ENCODE assay signal across 18 mouse cellular contexts in genomic region chr6:98972404-98972803, GRCm38 (mm10).
A peak's percentile ranks its signal among the peaks of the same experiment; 100 is the strongest.
DNase-seq lines count a peak whose midpoint lies in the region; ATAC-seq and TF ChIP-seq lines count a peak whose summit lies in the region.
"Had no signal": no experiment of that assay in that cellular context is flagged by ENCODE, and none has a peak within 500 bp of the region (broad histone marks: within the 10 kb centered on the region; RNA-seq: fewer than 3 reads in every experiment).

No protein-coding gene starts in this region.

- H3K9me3 ChIP-seq in lung, embryonic 16.5 days (ENCODE audit: control insufficient read depth, low read length): no peaks in the 10 kb centered on the region
- no peaks in the 10 kb centered on the region for H3K9me3 ChIP-seq in lung, postnatal 0 days (ENCODE audit: low read length)
- H3K9me3 ChIP-seq in limb, embryonic 12.5 days: no peaks in the 10 kb centered on the region
- H3K9me3 ChIP-seq: hindbrain, embryonic 15.5 days had no signal

- DNase-seq in embryo, embryonic 10.5 days (ENCODE audit: low spot score): peak; percentile 47
- no peak for DNase-seq in embryo, embryonic 10 days (ENCODE audit: low spot score)
- no peak for DNase-seq in lung, postnatal 0 days (ENCODE audit: low spot score)
- no peak for DNase-seq in adrenal gland, postnatal 10 days
- no peak for DNase-seq in cerebellum, adult 9-11 months
- DNase-seq in spleen, postnatal 14 days (ENCODE audit: low spot score in 2 of 2): no peak
- DNase-seq: cerebellum, postnatal 14 days; gastrocnemius, postnatal 10 days; kidney, adult 11 months; kidney, postnatal 10 days; lung, adult 18-20 months had no signal

- WGBS in lung, embryonic 16.5 days: 43% methylated on average over 7 of the region's 7 CpGs
- 54% methylated on average over 7 of the region's 7 CpGs for WGBS in lung, postnatal 0 days
- 42% methylated on average over 7 of the region's 7 CpGs for WGBS in limb, embryonic 12.5 days

- TF ChIP-seq CTCF in lung, postnatal 0 days (IDR thresholded peaks at IDR 0.05): no peak

- peaks cover 13% of the 10 kb centered on the region for H3K4me1 ChIP-seq in lung, embryonic 16.5 days (replicated peaks; ENCODE audit: control insufficient read depth, insufficient read depth, low read length)
- H3K4me1 ChIP-seq in lung, postnatal 0 days (ENCODE audit: insufficient read depth, low read depth, low read length): no peaks in the 10 kb centered on the region; the same call in 1 of the 2 replicates
- H3K4me1 ChIP-seq in limb, embryonic 12.5 days (replicated peaks): peaks cover 21% of the 10 kb centered on the region

- H3K4me2 ChIP-seq in lung, embryonic 16.5 days (ENCODE audit: low read depth, low read length): no peak overlapping the region
- H3K4me2 ChIP-seq in lung, postnatal 0 days (replicated peaks; ENCODE audit: low read depth, low read length): no peak overlapping the region
- H3K4me2 ChIP-seq in limb, embryonic 12.5 days: no peak overlapping the region
- H3K4me2 ChIP-seq: hindbrain, embryonic 15.5 days had no signal

- no peak for ATAC-seq in lung, embryonic 16.5 days (ENCODE audit: low read depth)
- no peak for ATAC-seq in lung, postnatal 0 days
- ATAC-seq in limb, embryonic 12.5 days (ENCODE audit: insufficient number of reproducible peaks, insufficient read depth, low FRiP score, low TSS enrichment, low read depth): peak; percentile 59; the same call in 1 of the 2 replicates
- ATAC-seq: midbrain, embryonic 16.5 days had no signal

- H3K27ac ChIP-seq in lung, embryonic 16.5 days (ENCODE audit: low read length): peak overlapping the region; percentile 71
- H3K27ac ChIP-seq in lung, postnatal 0 days (ENCODE audit: low read length): no peak overlapping the region
- peak overlapping the region; percentile 83 for H3K27ac ChIP-seq in limb, embryonic 12.5 days
- H3K27ac ChIP-seq: hindbrain, embryonic 15.5 days; layer of hippocampus, adult 2 months; left cerebral cortex, adult 2 months had no signal

- no peak overlapping the region for H3K4me3 ChIP-seq in lung, embryonic 16.5 days (ENCODE audit: low read length)
- H3K4me3 ChIP-seq in lung, postnatal 0 days (ENCODE audit: low read depth, low read length): no peak overlapping the region
- H3K4me3 ChIP-seq in limb, embryonic 12.5 days (replicated peaks): no peak overlapping the region
- H3K4me3 ChIP-seq: erythroblast, embryonic 14.5 days; hindbrain, embryonic 15.5 days; layer of hippocampus, adult 2 months; left cerebral cortex, adult 2 months had no signal

- no peak for TF ChIP-seq EP300 in lung, postnatal 0 days (IDR thresholded peaks at IDR 0.05)

- H3K9ac ChIP-seq in lung, embryonic 16.5 days (ENCODE audit: low read length): no peak overlapping the region
- H3K9ac ChIP-seq in lung, postnatal 0 days (replicated peaks; ENCODE audit: low read depth): no peak overlapping the region
- H3K9ac ChIP-seq in limb, embryonic 12.5 days (replicated peaks): no peak overlapping the region
- H3K9ac ChIP-seq: hindbrain, embryonic 15.5 days had no signal

- H3K27me3 ChIP-seq in lung, embryonic 16.5 days (ENCODE audit: control insufficient read depth, insufficient read depth, low read depth, low read length): no peaks in the 10 kb centered on the region
- no peaks in the 10 kb centered on the region for H3K27me3 ChIP-seq in lung, postnatal 0 days (replicated peaks; ENCODE audit: insufficient read depth, low read length)
- H3K27me3 ChIP-seq in limb, embryonic 12.5 days: 0 out of 2 replicates have a peak, but pooled peaks cover 6% of the 10 kb centered on the region
- H3K27me3 ChIP-seq: hindbrain, embryonic 15.5 days had no signal

- peaks cover 20% of the 10 kb centered on the region for H3K36me3 ChIP-seq in lung, embryonic 16.5 days (ENCODE audit: control insufficient read depth, insufficient read depth, low read length)
- H3K36me3 ChIP-seq in lung, postnatal 0 days (ENCODE audit: insufficient read depth, low read length): peaks cover 11% of the 10 kb centered on the region; the same call in 1 of the 2 replicates
- peaks cover 23% of the 10 kb centered on the region for H3K36me3 ChIP-seq in limb, embryonic 12.5 days
- H3K36me3 ChIP-seq: hindbrain, embryonic 15.5 days had no signal
